Mouse (Mus musculus) kidney, embryonic 15.5 days (tissue): ENCODE results near the gene Pcnt. TPM values are rescaled to one million over a fixed set of nuclear protein-coding genes. Genes with fewer than 3 reads are reported as not detected.

Experiments
- ATAC-seq: fragments of 200-750 bp; cut with Nextera tagmentation; replicated peaks from 2 replicates; pipeline ENCODE4 v1.8.0; 2017; ENCODE audit warnings: moderate TSS enrichment; ENCODE audit not compliant: low FRiP score
- H3K27ac ChIP-seq: fragments of 300-500 bp; sonication (generic); 2 replicates; pipeline ENCODE4 v1.5.1; 2015; ENCODE audit warnings: mild to moderate bottlenecking, inconsistent platforms
- H3K27me3 ChIP-seq: fragments of 300-500 bp; sonication (generic); 2 replicates; pipeline ENCODE4 v1.6.1; 2015; ENCODE audit warnings: inconsistent platforms
- H3K36me3 ChIP-seq: fragments of 300-500 bp; sonication (generic); 2 replicates; pipeline ENCODE4 v1.6.1; 2015; ENCODE audit warnings: inconsistent platforms
- H3K4me1 ChIP-seq: fragments of 300-500 bp; sonication (generic); 2 replicates; pipeline ENCODE4 v1.6.1; 2015; ENCODE audit warnings: inconsistent platforms
- H3K4me2 ChIP-seq: fragments of 300-500 bp; sonication (generic); 2 replicates; pipeline ENCODE4 v1.6.1; 2015; ENCODE audit warnings: moderate library complexity, mild to moderate bottlenecking, inconsistent platforms
- H3K4me3 ChIP-seq: fragments of 300-500 bp; sonication (generic); replicated peaks from 2 replicates; pipeline ENCODE4 v1.5.1; 2015; ENCODE audit warnings: mild to moderate bottlenecking, inconsistent platforms
- H3K9ac ChIP-seq: fragments of 300-500 bp; sonication (generic); 2 replicates; pipeline ENCODE4 v1.6.1; 2015; ENCODE audit warnings: mild to moderate bottlenecking, inconsistent platforms
- H3K9me3 ChIP-seq: fragments of 300-500 bp; sonication (generic); replicated peaks from 2 replicates; pipeline ENCODE4 v1.6.1; 2016; ENCODE audit warnings: inconsistent platforms
- whole genome bisulfite sequencing: fragments of 180-500 bp; shearing (Covaris S2); methylation state at CpG from one replicate; pipeline ENCODE4 v1.1.7; 2015; ENCODE audit warnings: mixed read lengths; 5-methylcytosine and 5-hydroxymethylcytosine counted together
- polyA plus RNA-seq: library from polyadenylated mRNA; unstranded; fragments of >200 nt; fragmentation: Nextera tagmentation; extraction: Ambion mirVana; gene quantifications from 2 replicates; pipeline ENCODE4 v1.2.1, GENCODE M21; 2015

Gene Pcnt
- polyA plus RNA-seq, 1 experiment from 2014 or later: 16.9 TPM

GRCm38 (mm10) chr10:76344711-76345539 lies 97.7 kb downstream of the Pcnt start, which contains the start of gene Dip2a:
Dip2a (minus strand) TSS chr10:76345291.
- Histone ChIP-seq H3K4me1 (peaks cover 28% of the 10 kb centered on the region), H3K27me3 (no peaks in the 10 kb centered on the region), H3K4me3 (peak within 1 kb of the TSS; percentile 70), H3K36me3 (peaks cover 10% of the 10 kb centered on the region), H3K9me3 (no peaks in the 10 kb centered on the region), H3K27ac (peak within 1 kb of the TSS; percentile 84), H3K9ac (peak within 1 kb of the TSS; percentile 81), H3K4me2 (peak within 1 kb of the TSS; percentile 87)
- 1% methylated on average over 87 of the region's 94 CpGs for WGBS
- ATAC-seq: peak; percentile 96

GRCm38 (mm10) chr10:76334350-76334749 lies 108.2 kb downstream of the Pcnt start:
- ATAC-seq: no peak
- Histone ChIP-seq H3K27me3 (no peaks in the 10 kb centered on the region), H3K4me2 (no peak overlapping the region), H3K9me3 (no peaks in the 10 kb centered on the region), H3K4me1 (peaks cover 7% of the 10 kb centered on the region; the same call in 1 of the 2 replicates), H3K4me3 (no peak overlapping the region), H3K9ac (no peak overlapping the region), H3K36me3 (no peaks in the 10 kb centered on the region), H3K27ac (no peak overlapping the region)
- WGBS: 31% methylated on average over 4 of the region's 4 CpGs

- Histone ChIP-seq H3K27me3 (no peaks in the 10 kb centered on the region), H3K27ac (no peak overlapping the region), H3K9ac (no peak overlapping the region), H3K4me2 (no peak overlapping the region), H3K4me1 (peaks cover 7% of the 10 kb centered on the region; the same call in 1 of the 2 replicates), H3K36me3 (no peaks in the 10 kb centered on the region), H3K9me3 (no peaks in the 10 kb centered on the region), H3K4me3 (no peak overlapping the region)
- 88% methylated on average over 2 of the region's 2 CpGs for whole genome bisulfite sequencing
- ATAC-seq: no peak
Measured at GRCm38 (mm10) chr10:76332040-76332439, 110.5 kb downstream of the Pcnt start.

GRCm38 (mm10) chr10:76329093-76329492 lies 113.5 kb downstream of the Pcnt start:
- H3K4me2 ChIP-seq: no peak overlapping the region
- no peak overlapping the region for H3K4me3 ChIP-seq
- no peaks in the 10 kb centered on the region for H3K27me3 ChIP-seq
- 84% methylated on average over 4 of the region's 4 CpGs for WGBS
- no peaks in the 10 kb centered on the region for H3K4me1 ChIP-seq
- no peaks in the 10 kb centered on the region for H3K9me3 ChIP-seq
- no peak overlapping the region for H3K9ac ChIP-seq
- no peaks in the 10 kb centered on the region for H3K36me3 ChIP-seq
- no peak overlapping the region for H3K27ac ChIP-seq
- no peak for ATAC-seq

- Histone ChIP-seq H3K4me3 (no peak overlapping the region), H3K36me3 (no peaks in the 10 kb centered on the region), H3K27me3 (no peaks in the 10 kb centered on the region), H3K27ac (no peak overlapping the region), H3K9ac (no peak overlapping the region), H3K4me1 (no peaks in the 10 kb centered on the region), H3K4me2 (no peak overlapping the region), H3K9me3 (no peaks in the 10 kb centered on the region)
- ATAC-seq: no peak
- 86% methylated on average over 3 of the region's 3 CpGs for WGBS
Measured at GRCm38 (mm10) chr10:76328574-76328973, 114.0 kb downstream of the Pcnt start.

GRCm38 (mm10) chr10:76326304-76327006 lies 116.1 kb downstream of the Pcnt start:
- Histone ChIP-seq H3K9me3 (no peaks in the 10 kb centered on the region), H3K27ac (no peak overlapping the region), H3K27me3 (no peaks in the 10 kb centered on the region), H3K4me2 (no peak overlapping the region), H3K4me3 (no peak overlapping the region), H3K36me3 (no peaks in the 10 kb centered on the region), H3K4me1 (no peaks in the 10 kb centered on the region), H3K9ac (no peak overlapping the region)
- 73% methylated on average over 6 of the region's 6 CpGs for WGBS
- ATAC-seq: no peak

- Histone ChIP-seq H3K4me2 (no peak overlapping the region), H3K4me1 (no peaks in the 10 kb centered on the region), H3K27me3 (no peaks in the 10 kb centered on the region), H3K4me3 (no peak overlapping the region), H3K36me3 (peaks cover 57% of the 10 kb centered on the region), H3K9me3 (no peaks in the 10 kb centered on the region), H3K9ac (no peak overlapping the region), H3K27ac (no peak overlapping the region)
- ATAC-seq: no peak
- WGBS: 75% methylated on average over 12 of the region's 12 CpGs
Measured at GRCm38 (mm10) chr10:76317623-76318022, 125.0 kb downstream of the Pcnt start.

GRCm38 (mm10) chr10:76316194-76316593 lies 126.4 kb downstream of the Pcnt start:
- no peak overlapping the region for H3K9ac ChIP-seq

GRCm38 (mm10) chr10:76306738-76307137 lies 135.8 kb downstream of the Pcnt start:
- H3K4me3 ChIP-seq: no peak overlapping the region
- no peaks in the 10 kb centered on the region for H3K27me3 ChIP-seq
- no peak overlapping the region for H3K27ac ChIP-seq
- no peaks in the 10 kb centered on the region for H3K9me3 ChIP-seq
- H3K9ac ChIP-seq: no peak overlapping the region
- peaks cover 48% of the 10 kb centered on the region for H3K36me3 ChIP-seq
- 0 out of 2 replicates have a peak, but pooled peaks cover under 1% of the 10 kb centered on the region for H3K4me1 ChIP-seq
- ATAC-seq: no peak
- 87% methylated on average over 9 of the region's 9 CpGs for WGBS
- no peak overlapping the region for H3K4me2 ChIP-seq

More at GRCm38 (mm10) chr10:76316194-76316593, 126.4 kb downstream of the Pcnt start:
- no peak overlapping the region for H3K4me3 ChIP-seq
- no peak overlapping the region for H3K27ac ChIP-seq
- 62% methylated on average over 7 of the region's 7 CpGs for whole genome bisulfite sequencing
- H3K27me3 ChIP-seq: no peaks in the 10 kb centered on the region
- ATAC-seq: no peak
- H3K4me2 ChIP-seq: no peak overlapping the region
- H3K9me3 ChIP-seq: no peaks in the 10 kb centered on the region
- H3K36me3 ChIP-seq: peaks cover 65% of the 10 kb centered on the region
- no peaks in the 10 kb centered on the region for H3K4me1 ChIP-seq

Other genes with a start within 250 kb of the Pcnt start
- gene Prmt2, start 204.9 kb downstream of the Pcnt start, polyA plus RNA-seq: 54.5 and 58.9 TPM in 2 replicates
- gene S100b, start 188.9 kb downstream of the Pcnt start, polyA plus RNA-seq: 0.50 and 0.84 TPM in 2 replicates
- gene Dip2a, start 97.5 kb downstream of the Pcnt start, polyA plus RNA-seq: 9.7 and 11.3 TPM in 2 replicates
- gene AC141477.1, start 2.3 kb downstream of the Pcnt start, polyA plus RNA-seq: not detected in 2 replicates
- not detected in 2 replicates for gene 2610028H24Rik, start 6.3 kb upstream of the Pcnt start, polyA plus RNA-seq
- 50.9 and 52.1 TPM in 2 replicates for gene Mcm3ap, start 26.1 kb upstream of the Pcnt start, polyA plus RNA-seq
- gene Ybey, start 26.3 kb upstream of the Pcnt start, polyA plus RNA-seq: 7.5 and 7.8 TPM in 2 replicates
- 19.0 and 27.4 TPM in 2 replicates for gene Lss, start 88.8 kb upstream of the Pcnt start, polyA plus RNA-seq
- gene Spatc1l, start 119.5 kb upstream of the Pcnt start, polyA plus RNA-seq: not detected in 2 replicates
- gene Ftcd, start 132.9 kb upstream of the Pcnt start, polyA plus RNA-seq: 0.66 and 0.97 TPM in 2 replicates
- 61.9 and 88.8 TPM in 2 replicates for gene Col6a2, start 180.8 kb upstream of the Pcnt start, polyA plus RNA-seq